22 mouse cellular contexts compared by ENCODE assay signal in the genomic region with DNA sequence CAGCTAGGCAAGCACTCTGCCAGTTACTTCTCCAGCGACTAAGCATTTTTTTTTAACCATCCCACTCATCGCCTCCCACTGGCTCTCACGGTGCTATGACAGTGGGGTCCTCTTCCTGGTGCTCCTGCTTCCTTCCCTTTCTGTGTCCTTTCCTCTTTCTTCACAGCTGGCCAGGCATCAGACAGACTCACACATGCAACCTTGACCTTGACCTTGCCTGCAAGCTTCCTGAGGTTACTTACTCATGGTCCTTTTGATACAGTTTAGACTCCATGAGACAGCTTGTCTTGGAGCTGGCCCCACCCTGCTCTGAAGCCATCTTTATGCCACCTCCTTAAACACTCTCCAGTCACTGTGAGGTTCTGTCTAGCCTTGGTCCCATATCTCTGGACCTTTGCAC.
A peak's percentile ranks its signal among the peaks of the same experiment; 100 is the strongest.
DNase-seq lines count a peak whose midpoint lies in the region; ATAC-seq and TF ChIP-seq lines count a peak whose summit lies in the region.
"Had no signal": no experiment of that assay in that cellular context is flagged by ENCODE, and none has a peak within 500 bp of the region (broad histone marks: within the 10 kb centered on the region; RNA-seq: fewer than 3 reads in every experiment).

No protein-coding gene starts in this region.

- DNase-seq in adrenal gland, adult 8-10 months = peak; percentile 40
- no peak for DNase-seq in adrenal gland, adult 18-20 months (ENCODE audit: low spot score in 2 of 2)
- no peak for DNase-seq in layer of hippocampus, adult 2 months (ENCODE audit: low spot score in 2 of 2)
- DNase-seq in layer of hippocampus, adult 11-12 months (ENCODE audit: low spot score) = no peak
- peak; percentile 14 for DNase-seq in ES-CJ7 (ENCODE audit: low read depth, low spot score)
- DNase-seq in gastrocnemius, postnatal 4 days (ENCODE audit: low spot score in 2 of 2) = no peak
- DNase-seq: cerebellum, adult 11 months; cerebellum, adult 8-10 months; cerebellum, postnatal 14 days; embryo, embryonic 11 days; gastrocnemius, postnatal 36 days; heart, adult 2 months; heart, postnatal 36 days; kidney, adult 11 months had no signal

- no peak for TF ChIP-seq CTCF in layer of hippocampus, adult 2 months (conservative IDR thresholded peaks at IDR 0.05)

- no peak overlapping the region for H3K4me3 ChIP-seq in layer of hippocampus, adult 2 months
- H3K4me3 ChIP-seq: embryonic facial prominence, embryonic 15.5 days; erythroblast, embryonic 14.5 days; forebrain, embryonic 10.5 days; heart, adult 2 months; heart, embryonic 13.5 days; hindbrain, embryonic 13.5 days had no signal

- peak overlapping the region; percentile 72; the same call in 1 of the 2 replicates for H3K27ac ChIP-seq in layer of hippocampus, adult 2 months
- H3K27ac ChIP-seq: embryonic facial prominence, embryonic 15.5 days; heart, adult 2 months; heart, embryonic 13.5 days; hindbrain, embryonic 13.5 days; hindbrain, postnatal 0 days had no signal

- ATAC-seq in megakaryocyte progenitor cell, adult 5-6 weeks (replicated peaks; ENCODE audit: poor library complexity) = peak; percentile 39; the same call in 1 of the 2 replicates
- ATAC-seq: forebrain, embryonic 14.5 days; hindbrain, postnatal 0 days had no signal

Comparison
In these comparisons a context has a peak if more than half of its experiments do, and no peak if none do; other contexts are left out.
1. DNase-seq: peak in adrenal gland, adult 8-10 months (single experiment) and ES-CJ7 (single experiment); none in adrenal gland, adult 18-20 months (0 of 2), layer of hippocampus, adult 2 months (0 of 2), layer of hippocampus, adult 11-12 months (single experiment) and gastrocnemius, postnatal 4 days (0 of 2).